Mouse (Mus musculus): ENCODE measurements around the gene Slc25a47. TPM values are rescaled to one million over a fixed set of nuclear protein-coding genes. Genes with fewer than 3 reads are reported as not detected.

Slc25a47 gene
- 3.6 TPM for polyA plus RNA-seq (2012; fragmentation: generic; extraction: Trizol)

DNA sequence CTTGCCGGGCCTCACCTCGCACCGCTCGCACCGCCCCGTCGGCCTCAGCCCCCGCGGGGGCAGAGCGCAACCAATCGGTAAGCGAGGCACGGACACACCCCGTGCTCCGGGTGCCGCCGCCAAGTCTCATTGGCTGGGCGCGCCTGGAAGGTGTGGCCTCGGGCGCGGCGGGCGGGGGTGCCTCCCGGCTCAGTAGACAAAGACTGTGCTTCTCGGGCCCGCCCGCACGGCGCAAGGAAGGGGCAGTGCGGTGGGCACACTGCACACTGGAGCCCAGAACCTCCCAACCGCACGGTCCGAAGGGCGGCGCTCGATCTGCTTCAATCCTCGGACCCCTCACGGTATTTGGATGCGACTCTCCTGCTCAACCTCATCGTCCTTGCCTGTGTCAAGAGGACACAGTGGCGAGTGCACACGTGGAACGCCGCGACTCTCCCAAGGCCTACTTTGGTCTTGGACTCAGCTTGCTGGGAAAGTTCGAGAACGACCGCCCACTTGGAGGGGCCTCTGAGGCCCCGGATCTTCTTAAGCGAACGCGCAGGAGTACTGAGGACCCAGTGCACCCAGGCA lies at the start of gene Slc25a47, which contains the start of gene Slc25a29:
Gene Slc25a47 (plus strand): TSS at position 207 of the 570 bp plus-strand sequence.
Gene Slc25a29 (minus strand): TSS at position 44 of the 570 bp plus-strand sequence.
- Histone ChIP-seq H3ac (ENCODE audit: control insufficient read depth, insufficient read length) (peak within 1 kb of the TSS; percentile 39), H3K4me3 (peak within 1 kb of the TSS; percentile 70), H3K27me3 (ENCODE audit: control insufficient read depth, insufficient read depth, insufficient read length) (no peaks in the 10 kb centered on the region), H3K36me3 (ENCODE audit: control insufficient read depth, insufficient read depth) (no peaks in the 10 kb centered on the region), H3K79me2 (ENCODE audit: control insufficient read depth, insufficient read depth) (peaks cover 24% of the 10 kb centered on the region), H3K4me2 (ENCODE audit: low read depth) (peak within 1 kb of the TSS; percentile 96)
- TF ChIP-seq TCF12 (IDR thresholded peaks at IDR 0.05; ENCODE audit: insufficient read depth, poor library complexity, severe bottlenecking) (no peak), POLR2AphosphoS2 (IDR thresholded peaks at IDR 0.05; ENCODE audit: insufficient read length, low read depth) (peak; percentile 84), TCF3 (IDR thresholded peaks at IDR 0.05; ENCODE audit: insufficient read length, low read depth) (no peak), MYOD1 (IDR thresholded peaks at IDR 0.05; ENCODE audit: control insufficient read depth in 1 of 3, insufficient read length in 2 of 3, low read depth in 2 of 3) (peak in 1 of 3 experiments; percentile 7), MYOG (IDR thresholded peaks at IDR 0.05; ENCODE audit: control insufficient read depth in 1 of 3, insufficient read depth in 1 of 3, insufficient read length in 2 of 3, low read depth in 2 of 3) (peak in 1 of 3 experiments; percentile 13), POLR2A (IDR thresholded peaks at IDR 0.05; ENCODE audit: insufficient read length, low read depth) (peak; percentile 90)

DNA sequence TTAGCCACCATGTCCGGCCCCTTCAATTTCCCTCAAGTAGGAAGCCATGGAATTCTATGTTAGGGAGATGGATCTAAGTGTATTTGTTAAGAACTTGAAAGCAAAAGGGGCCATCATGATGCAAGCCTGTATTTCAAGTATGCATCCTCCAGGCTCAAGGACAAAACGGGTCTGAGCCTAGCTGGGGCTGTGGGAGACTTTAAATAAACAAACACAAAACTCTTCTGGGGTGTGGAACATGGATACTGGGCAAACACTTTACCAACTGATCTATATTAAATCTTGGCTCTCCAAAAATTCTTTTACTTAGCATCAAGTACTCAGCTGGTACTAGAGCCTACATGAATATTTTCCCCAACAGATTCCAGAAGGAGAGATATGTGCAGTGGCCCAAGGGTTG lies 48.5 kb upstream of the Slc25a47 start:
- Histone ChIP-seq H3K4me2 (ENCODE audit: low read depth) (no peak overlapping the region), H3K27me3 (ENCODE audit: control insufficient read depth, insufficient read depth, insufficient read length) (no peaks in the 10 kb centered on the region), H3ac (ENCODE audit: control insufficient read depth, insufficient read length) (no peak overlapping the region), H3K79me2 (ENCODE audit: control insufficient read depth, insufficient read depth) (peaks cover 73% of the 10 kb centered on the region), H3K36me3 (ENCODE audit: control insufficient read depth, insufficient read depth) (no peaks in the 10 kb centered on the region), H3K4me3 (no peak overlapping the region)
- TF ChIP-seq E2F4 (IDR thresholded peaks at IDR 0.05; ENCODE audit: insufficient read depth): no peak
- no peak for TF ChIP-seq MAX (IDR thresholded peaks at IDR 0.05; ENCODE audit: low read depth)
- TF ChIP-seq USF1 (IDR thresholded peaks at IDR 0.05; ENCODE audit: low read depth): no peak
- no peak for TF ChIP-seq REST (IDR thresholded peaks at IDR 0.05; ENCODE audit: insufficient read depth, insufficient read length)
- TF ChIP-seq MYOG (IDR thresholded peaks at IDR 0.05; ENCODE audit: control insufficient read depth in 1 of 3, insufficient read depth in 1 of 3, insufficient read length in 2 of 3, low read depth in 2 of 3): no peak
- TF ChIP-seq POLR2AphosphoS2 (IDR thresholded peaks at IDR 0.05; ENCODE audit: insufficient read length, low read depth): no peak
- TF ChIP-seq TCF3 (IDR thresholded peaks at IDR 0.05; ENCODE audit: insufficient read length, low read depth): no peak
- no peak for TF ChIP-seq SRF (IDR thresholded peaks at IDR 0.05; ENCODE audit: control insufficient read depth, insufficient read length, low read depth)
- no peak for TF ChIP-seq CEBPB (IDR thresholded peaks at IDR 0.05; ENCODE audit: insufficient read depth, poor library complexity, severe bottlenecking)
- TF ChIP-seq TCF12 (IDR thresholded peaks at IDR 0.05; ENCODE audit: insufficient read depth, poor library complexity, severe bottlenecking): no peak
- TF ChIP-seq POLR2A (IDR thresholded peaks at IDR 0.05; ENCODE audit: insufficient read length, low read depth): no peak
- no peak for TF ChIP-seq MYOD1 (IDR thresholded peaks at IDR 0.05; ENCODE audit: control insufficient read depth in 1 of 3, insufficient read length in 2 of 3, low read depth in 2 of 3)

DNA sequence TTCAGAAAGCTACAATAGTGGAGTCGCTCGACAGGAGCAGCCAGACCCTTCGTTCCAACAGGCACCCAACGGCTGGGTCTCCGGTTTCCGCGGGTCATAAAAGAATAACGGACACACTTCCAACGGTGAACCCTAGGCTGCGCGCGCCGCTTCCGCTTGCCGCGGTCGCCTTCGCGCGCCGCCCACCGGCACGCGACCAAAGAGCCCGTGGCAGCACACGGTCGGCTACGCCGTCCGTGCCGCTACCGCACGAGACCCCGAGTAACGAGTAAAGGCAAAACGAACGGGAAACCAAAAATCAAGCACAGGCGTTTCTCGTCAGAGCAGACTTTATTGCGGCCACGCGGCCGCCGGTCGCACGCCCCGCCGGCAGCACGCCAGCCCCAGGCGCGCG lies 43.7 kb upstream of the Slc25a47 start:
- H3K4me2 ChIP-seq (ENCODE audit: low read depth): peak overlapping the region; percentile 66
- peak overlapping the region; percentile 95 for H3ac ChIP-seq (ENCODE audit: control insufficient read depth, insufficient read length)
- no peaks in the 10 kb centered on the region for H3K27me3 ChIP-seq (ENCODE audit: control insufficient read depth, insufficient read depth, insufficient read length)
- peaks cover 81% of the 10 kb centered on the region for H3K79me2 ChIP-seq (ENCODE audit: control insufficient read depth, insufficient read depth)
- peak overlapping the region; percentile 53 for H3K4me3 ChIP-seq
- TF ChIP-seq CEBPB (IDR thresholded peaks at IDR 0.05; ENCODE audit: insufficient read depth, poor library complexity, severe bottlenecking) (no peak), E2F4 (IDR thresholded peaks at IDR 0.05; ENCODE audit: insufficient read depth) (peak; percentile 21), REST (IDR thresholded peaks at IDR 0.05; ENCODE audit: insufficient read depth, insufficient read length) (no peak), USF1 (IDR thresholded peaks at IDR 0.05; ENCODE audit: low read depth) (no peak), POLR2AphosphoS2 (IDR thresholded peaks at IDR 0.05; ENCODE audit: insufficient read length, low read depth) (peak; percentile 52), SRF (IDR thresholded peaks at IDR 0.05; ENCODE audit: control insufficient read depth, insufficient read length, low read depth) (no peak), TCF3 (IDR thresholded peaks at IDR 0.05; ENCODE audit: insufficient read length, low read depth) (no peak), POLR2A (IDR thresholded peaks at IDR 0.05; ENCODE audit: insufficient read length, low read depth) (peak; percentile 7), MAX (IDR thresholded peaks at IDR 0.05; ENCODE audit: low read depth) (no peak), MYOG (IDR thresholded peaks at IDR 0.05; ENCODE audit: control insufficient read depth in 1 of 3, insufficient read depth in 1 of 3, insufficient read length in 2 of 3, low read depth in 2 of 3) (no peak)
- no peaks in the 10 kb centered on the region for H3K36me3 ChIP-seq (ENCODE audit: control insufficient read depth, insufficient read depth)

DNA sequence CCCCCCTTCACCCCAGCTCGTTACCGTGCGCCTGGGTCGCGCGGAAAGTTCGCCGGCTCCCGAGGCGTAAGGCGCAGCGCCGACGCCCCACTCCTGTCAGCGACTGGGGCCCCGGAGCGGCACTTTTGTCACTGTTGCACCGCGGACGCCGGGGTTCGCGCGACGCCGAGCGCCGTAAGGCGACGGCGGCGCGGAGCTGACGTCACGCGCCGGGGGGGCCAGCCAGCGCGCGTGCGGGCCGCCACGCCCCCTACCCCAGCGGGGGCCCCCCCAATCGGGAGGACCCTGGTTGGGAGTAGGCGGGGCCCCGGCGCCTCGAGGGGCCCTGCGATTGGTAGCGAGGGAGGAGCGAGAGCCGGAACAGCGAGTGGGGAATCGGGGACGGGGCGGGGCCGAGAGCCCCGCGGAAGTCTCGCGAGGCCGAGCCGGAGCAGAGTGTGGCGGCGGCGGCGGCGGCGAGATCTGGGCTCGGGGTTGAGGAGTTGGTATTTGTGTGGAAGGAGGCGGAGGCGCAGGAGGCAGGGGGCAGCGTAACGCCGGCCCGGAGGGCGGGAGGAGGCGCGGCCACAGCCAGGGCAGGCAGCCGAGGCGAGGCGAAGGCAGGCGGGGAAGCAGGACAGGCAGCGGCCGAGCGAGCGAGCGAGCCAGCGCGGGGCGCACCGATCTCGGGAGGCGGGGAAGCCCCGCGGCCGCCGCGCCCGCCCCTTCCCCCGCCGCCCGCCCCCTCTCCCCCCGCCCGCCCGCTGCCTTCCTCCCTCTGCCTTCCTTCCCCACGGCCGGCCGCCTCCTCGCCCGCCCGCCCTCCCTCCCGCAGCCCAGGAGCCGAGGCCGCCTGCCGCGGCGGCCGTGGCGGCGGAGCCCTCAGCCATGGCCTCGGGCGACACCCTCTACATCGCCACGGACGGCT lies 43.0 kb upstream of the Slc25a47 start, which contains the start of gene Yy1:
Gene Yy1 (plus strand): TSS at position 428 of the 907 bp plus-strand sequence.
- Histone ChIP-seq H3ac (ENCODE audit: control insufficient read depth, insufficient read length) (peak within 1 kb of the TSS; percentile 95), H3K79me2 (ENCODE audit: control insufficient read depth, insufficient read depth) (peaks cover 81% of the 10 kb centered on the region), H3K4me2 (ENCODE audit: low read depth) (peak within 1 kb of the TSS; percentile 66), H3K27me3 (ENCODE audit: control insufficient read depth, insufficient read depth, insufficient read length) (no peaks in the 10 kb centered on the region), H3K36me3 (ENCODE audit: control insufficient read depth, insufficient read depth) (no peaks in the 10 kb centered on the region), H3K4me3 (peak within 1 kb of the TSS; percentile 53)
- TF ChIP-seq USF1 (IDR thresholded peaks at IDR 0.05; ENCODE audit: low read depth) (no peak), SRF (IDR thresholded peaks at IDR 0.05; ENCODE audit: control insufficient read depth, insufficient read length, low read depth) (no peak), POLR2A (IDR thresholded peaks at IDR 0.05; ENCODE audit: insufficient read length, low read depth) (peak; percentile 92), TCF3 (IDR thresholded peaks at IDR 0.05; ENCODE audit: insufficient read length, low read depth) (no peak), MAX (IDR thresholded peaks at IDR 0.05; ENCODE audit: low read depth) (no peak), E2F4 (IDR thresholded peaks at IDR 0.05; ENCODE audit: insufficient read depth) (peak; percentile 22), REST (IDR thresholded peaks at IDR 0.05; ENCODE audit: insufficient read depth, insufficient read length) (no peak), TCF12 (IDR thresholded peaks at IDR 0.05; ENCODE audit: insufficient read depth, poor library complexity, severe bottlenecking) (no peak), CEBPB (IDR thresholded peaks at IDR 0.05; ENCODE audit: insufficient read depth, poor library complexity, severe bottlenecking) (no peak), MYOD1 (IDR thresholded peaks at IDR 0.05; ENCODE audit: control insufficient read depth in 1 of 3, insufficient read length in 2 of 3, low read depth in 2 of 3) (no peak), POLR2AphosphoS2 (IDR thresholded peaks at IDR 0.05; ENCODE audit: insufficient read length, low read depth) (peak; percentile 78), MYOG (IDR thresholded peaks at IDR 0.05; ENCODE audit: control insufficient read depth in 1 of 3, insufficient read depth in 1 of 3, insufficient read length in 2 of 3, low read depth in 2 of 3) (no peak)

All from myocyte (in vitro differentiated cells).